Mouse (Mus musculus): ENCODE data around the gene Proser3.

Proser3 gene

GRCm38 (mm10) chr7:30552102-30553020 lies at the start of gene Proser3, which contains the start of gene Hspb6:
TSS of gene Proser3 (minus strand) at chr7:30552299.
TSS of gene Hspb6 (plus strand) at chr7:30552178.
- CTCF ChIA-PET, result interaction anchor here (0.6 kb wide), 1 partner anchor 73 kb away, joined by 4 read pairs; no protein-coding TSS in a partner anchor

GRCm38 (mm10) chr7:30600651-30601050 lies 48.6 kb upstream of the Proser3 start:
- CTCF ChIA-PET, result no interaction called here

GRCm38 (mm10) chr7:30599933-30600353 lies 47.8 kb upstream of the Proser3 start:
- CTCF ChIA-PET, result no interaction called here

GRCm38 (mm10) chr7:30598786-30599185 lies 46.7 kb upstream of the Proser3 start, which contains the start of gene Zbtb32:
TSS of gene Zbtb32 (minus strand) at chr7:30598909.
- CTCF ChIA-PET, result no interaction called here

- CTCF ChIA-PET, result interaction anchor here (0.7 kb wide), 1 partner anchor 29 kb away, joined by 3 read pairs; the partner anchor contains the start of gene Cox6b1
Observed at GRCm38 (mm10) chr7:30596811-30597210, 44.7 kb upstream of the Proser3 start.

- CTCF ChIA-PET, result interaction anchor here (0.7 kb wide), 1 partner anchor 30 kb away, joined by 3 read pairs; the partner anchor contains the start of gene Cox6b1
Observed at GRCm38 (mm10) chr7:30596093-30596492, 44.0 kb upstream of the Proser3 start.

GRCm38 (mm10) chr7:30594510-30595024 lies 42.5 kb upstream of the Proser3 start:
- CTCF ChIA-PET, result interaction anchor here (1.0 kb wide), 1 partner anchor 20 kb away, joined by 4 read pairs; no protein-coding TSS in a partner anchor

GRCm38 (mm10) chr7:30593579-30594509 lies 41.7 kb upstream of the Proser3 start:
- CTCF ChIA-PET, result interaction anchor here (1.0 kb wide), 1 partner anchor 21 kb away, joined by 4 read pairs; no protein-coding TSS in a partner anchor

GRCm38 (mm10) chr7:30592772-30593423 lies 40.8 kb upstream of the Proser3 start:
- CTCF ChIA-PET, result interaction anchor here (0.5 kb wide), 1 partner anchor 30 kb away, joined by 5 read pairs; the partner anchor contains the start of genes Gm49396, Psenen and U2af1l4

- CTCF ChIA-PET, result no interaction called here
Observed at GRCm38 (mm10) chr7:30591605-30591951, 39.5 kb upstream of the Proser3 start.

- CTCF ChIA-PET, result no interaction called here
Observed at GRCm38 (mm10) chr7:30590927-30591604, 39.0 kb upstream of the Proser3 start.

- CTCF ChIA-PET, result interaction anchor here (0.6 kb wide), 1 partner anchor 151 kb away, joined by 3 read pairs; no protein-coding TSS in a partner anchor
Observed at GRCm38 (mm10) chr7:30589435-30590301, 37.6 kb upstream of the Proser3 start.

- CTCF ChIA-PET, result no interaction called here
Observed at GRCm38 (mm10) chr7:30588676-30589434, 36.8 kb upstream of the Proser3 start, which contains the start of gene Kmt2b. TSS of gene Kmt2b (minus strand) at chr7:30588726.

GRCm38 (mm10) chr7:30587842-30588667 lies 36.0 kb upstream of the Proser3 start:
- CTCF ChIA-PET, result no interaction called here

- CTCF ChIA-PET, result no interaction called here
Observed at GRCm38 (mm10) chr7:30586455-30587020, 34.4 kb upstream of the Proser3 start.

GRCm38 (mm10) chr7:30585170-30585569 lies 33.1 kb upstream of the Proser3 start:
- CTCF ChIA-PET, result interaction anchor here (0.6 kb wide), 1 partner anchor 62 kb away, joined by 12 read pairs; no protein-coding TSS in a partner anchor

- CTCF ChIA-PET, result no interaction called here
Observed at GRCm38 (mm10) chr7:30584339-30584738, 32.2 kb upstream of the Proser3 start.

All from spleen, embryonic (tissue).